Mouse (Mus musculus): ENCODE data around the gene Wdpcp. TPM values are rescaled to one million over a fixed set of nuclear protein-coding genes. Genes with fewer than 3 reads are reported as not detected.

The Wdpcp gene
- polyA plus RNA-seq, 2 experiments: 0.73 to 0.96 TPM

DNA sequence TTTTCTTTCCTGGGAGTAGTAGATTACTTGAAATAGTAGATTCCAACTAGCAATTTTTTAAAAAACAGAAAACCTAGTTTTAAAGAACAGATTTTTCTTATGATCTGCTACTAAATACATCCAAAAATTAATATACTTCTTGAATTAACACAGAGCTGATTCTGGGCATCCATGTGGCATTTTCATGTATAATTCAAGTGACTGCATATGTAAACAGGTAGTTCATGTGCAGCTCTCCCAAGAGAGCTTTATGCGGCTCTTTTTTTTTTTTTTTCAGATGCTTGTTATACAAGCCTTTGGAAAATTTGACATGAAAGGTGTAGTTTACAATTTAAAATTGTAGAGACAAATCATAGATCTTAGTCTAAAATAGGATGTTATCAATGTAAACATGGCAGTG, 142.0 kb downstream of the Wdpcp start:
- ATAC-seq (ENCODE audit: insufficient read depth) (no peak), DNase-seq (ENCODE audit: low read depth in 3 of 3, low spot score in 3 of 3) (no peak)
- TF ChIP-seq EP300 (IDR thresholded peaks at IDR 0.05; ENCODE audit: low read depth): no peak
- TF ChIP-seq CTCF (IDR thresholded peaks at IDR 0.05; ENCODE audit: low read depth): no peak
- WGBS (ENCODE audit: insufficient replicate concordance): 73% methylated on average over 1 of the region's 1 CpGs
- Histone ChIP-seq H3K4me2 (ENCODE audit: low read depth) (no peak overlapping the region), H3K9ac (replicated peaks) (no peak overlapping the region), H3K4me1 (replicated peaks; ENCODE audit: control insufficient read depth in 2 of 2, insufficient read depth in 2 of 2, low read length in 1 of 2) (no peaks in the 10 kb centered on the region), H3K4me3 (ENCODE audit: insufficient read depth in 1 of 2, low read depth in 2 of 2, low read length in 2 of 2) (no peak overlapping the region), H3K36me3 (replicated peaks; ENCODE audit: control insufficient read depth, insufficient read depth, low read depth) (no peaks in the 10 kb centered on the region), H3K27me3 (ENCODE audit: control insufficient read depth, insufficient read depth, low read length) (no peaks in the 10 kb centered on the region), H3K9me3 (ENCODE audit: control insufficient read depth, low read length) (no peaks in the 10 kb centered on the region), H3K27ac (no peak overlapping the region)

DNA sequence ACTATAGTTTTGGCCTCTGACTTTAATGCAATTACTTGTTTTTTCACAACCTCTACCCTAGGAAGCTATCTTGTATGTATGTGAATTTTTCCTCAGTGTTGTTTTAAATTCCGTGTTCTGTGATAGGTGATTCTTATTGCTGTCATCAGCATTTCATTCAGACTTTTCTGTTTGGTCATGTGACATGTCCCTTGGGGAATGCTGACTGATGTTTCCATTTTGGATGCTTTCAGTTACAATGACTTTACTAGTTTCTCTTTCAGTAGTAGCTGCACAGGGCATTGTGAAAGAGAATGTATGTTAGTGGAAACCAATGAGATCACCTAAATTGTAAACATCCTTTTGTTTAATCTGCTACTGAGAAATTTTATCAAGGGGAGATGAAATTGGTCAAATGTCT, 154.3 kb downstream of the Wdpcp start:
- Histone ChIP-seq H3K9ac (replicated peaks) (no peak overlapping the region), H3K27me3 (ENCODE audit: control insufficient read depth, insufficient read depth, low read length) (no peaks in the 10 kb centered on the region), H3K4me1 (replicated peaks; ENCODE audit: control insufficient read depth in 2 of 2, insufficient read depth in 2 of 2, low read length in 1 of 2) (no peaks in the 10 kb centered on the region), H3K36me3 (replicated peaks; ENCODE audit: control insufficient read depth, insufficient read depth, low read depth) (no peaks in the 10 kb centered on the region), H3K4me2 (ENCODE audit: low read depth) (no peak overlapping the region), H3K4me3 (ENCODE audit: insufficient read depth in 1 of 2, low read depth in 2 of 2, low read length in 2 of 2) (no peak overlapping the region), H3K9me3 (ENCODE audit: control insufficient read depth, low read length) (no peaks in the 10 kb centered on the region), H3K27ac (no peak overlapping the region)
- 59% methylated on average over 1 of the region's 1 CpGs for WGBS (ENCODE audit: insufficient replicate concordance)
- DNase-seq (ENCODE audit: low read depth in 3 of 3, low spot score in 3 of 3) (no peak), ATAC-seq (ENCODE audit: insufficient read depth) (no peak)
- TF ChIP-seq EP300 (IDR thresholded peaks at IDR 0.05; ENCODE audit: low read depth) (no peak), CTCF (IDR thresholded peaks at IDR 0.05; ENCODE audit: low read depth) (no peak)

DNA sequence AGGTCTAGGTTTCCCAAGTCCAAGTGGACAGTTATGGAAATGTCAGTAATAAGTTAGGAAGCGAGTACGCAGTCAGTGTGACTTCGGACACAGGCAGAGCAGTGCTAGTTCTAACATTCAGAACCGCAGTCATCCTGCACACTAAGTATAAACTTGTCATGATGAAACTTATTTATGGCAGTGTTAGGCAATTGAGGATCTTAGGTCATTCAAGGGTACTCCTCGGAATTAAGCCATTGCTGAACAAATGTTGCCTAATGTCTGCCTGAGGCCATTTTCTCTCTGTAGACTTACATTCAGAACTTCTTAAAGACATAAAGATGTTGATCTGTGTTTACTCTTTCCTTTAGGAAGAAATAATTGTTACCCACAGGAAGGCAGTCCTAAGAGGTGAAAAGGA, 157.0 kb downstream of the Wdpcp start:
- WGBS (ENCODE audit: insufficient replicate concordance): 70% methylated on average over 5 of the region's 5 CpGs
- DNase-seq (ENCODE audit: low read depth in 3 of 3, low spot score in 3 of 3): no peak
- no peak overlapping the region for H3K4me2 ChIP-seq (ENCODE audit: low read depth)
- TF ChIP-seq EP300 (IDR thresholded peaks at IDR 0.05; ENCODE audit: low read depth): no peak
- no peak for TF ChIP-seq CTCF (IDR thresholded peaks at IDR 0.05; ENCODE audit: low read depth)
- no peak overlapping the region for H3K9ac ChIP-seq (replicated peaks)
- H3K4me1 ChIP-seq (replicated peaks; ENCODE audit: control insufficient read depth in 2 of 2, insufficient read depth in 2 of 2, low read length in 1 of 2): no peaks in the 10 kb centered on the region
- no peak overlapping the region for H3K4me3 ChIP-seq (ENCODE audit: insufficient read depth in 1 of 2, low read depth in 2 of 2, low read length in 2 of 2)
- no peaks in the 10 kb centered on the region for H3K9me3 ChIP-seq (ENCODE audit: control insufficient read depth, low read length)
- ATAC-seq (ENCODE audit: insufficient read depth): no peak
- H3K27me3 ChIP-seq (ENCODE audit: control insufficient read depth, insufficient read depth, low read length): no peaks in the 10 kb centered on the region
- no peak overlapping the region for H3K27ac ChIP-seq
- H3K36me3 ChIP-seq (replicated peaks; ENCODE audit: control insufficient read depth, insufficient read depth, low read depth): no peaks in the 10 kb centered on the region

DNA sequence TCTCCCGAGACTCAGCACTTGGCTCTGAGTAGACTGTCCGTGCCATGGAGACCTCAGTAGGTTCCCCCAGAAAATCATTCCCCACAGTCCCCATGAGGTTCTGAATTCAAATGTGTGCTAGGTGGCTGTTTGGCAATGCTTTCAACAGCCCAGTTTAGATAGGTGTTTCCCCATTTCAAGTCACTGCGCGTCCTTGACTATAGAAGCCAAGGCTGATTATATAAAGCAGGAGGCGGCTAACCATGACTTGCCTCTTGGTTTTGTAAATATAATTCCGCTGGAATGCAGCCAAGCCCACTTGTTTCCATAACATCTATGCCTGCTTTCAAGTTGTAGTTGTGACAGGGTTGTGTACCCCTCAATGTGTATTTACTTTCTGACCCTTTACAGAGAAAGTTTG, 157.9 kb downstream of the Wdpcp start:
- Histone ChIP-seq H3K27ac (no peak overlapping the region), H3K4me3 (ENCODE audit: insufficient read depth in 1 of 2, low read depth in 2 of 2, low read length in 2 of 2) (no peak overlapping the region), H3K36me3 (replicated peaks; ENCODE audit: control insufficient read depth, insufficient read depth, low read depth) (no peaks in the 10 kb centered on the region), H3K4me1 (replicated peaks; ENCODE audit: control insufficient read depth in 2 of 2, insufficient read depth in 2 of 2, low read length in 1 of 2) (no peaks in the 10 kb centered on the region), H3K9ac (replicated peaks) (no peak overlapping the region), H3K27me3 (ENCODE audit: control insufficient read depth, insufficient read depth, low read length) (no peaks in the 10 kb centered on the region), H3K4me2 (ENCODE audit: low read depth) (no peak overlapping the region), H3K9me3 (ENCODE audit: control insufficient read depth, low read length) (no peaks in the 10 kb centered on the region)
- 74% methylated on average over 6 of the region's 6 CpGs for WGBS (ENCODE audit: insufficient replicate concordance)
- DNase-seq (ENCODE audit: low read depth in 3 of 3, low spot score in 3 of 3): no peak
- no peak for TF ChIP-seq CTCF (IDR thresholded peaks at IDR 0.05; ENCODE audit: low read depth)
- no peak for TF ChIP-seq EP300 (IDR thresholded peaks at IDR 0.05; ENCODE audit: low read depth)
- ATAC-seq (ENCODE audit: insufficient read depth): no peak

DNA sequence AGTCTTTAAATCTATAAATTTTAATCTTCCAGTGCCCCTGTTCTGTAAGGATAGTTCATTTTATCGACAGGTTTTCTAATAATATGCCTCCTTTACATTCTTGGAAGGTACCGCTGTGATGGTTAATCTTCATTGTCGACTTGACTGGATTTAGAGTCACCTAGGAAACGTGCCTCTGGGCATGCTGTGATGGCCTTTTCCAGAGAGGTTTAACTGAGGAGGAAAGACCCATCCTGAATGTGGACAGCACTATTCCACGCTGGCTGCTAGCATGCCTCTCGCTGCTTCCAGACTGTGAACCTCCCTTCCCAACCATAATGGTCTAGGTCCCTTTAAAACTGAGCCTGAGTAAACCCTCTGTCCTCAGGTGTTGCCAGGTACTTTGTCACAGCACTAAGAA, 163.2 kb downstream of the Wdpcp start:
- no peak for TF ChIP-seq CTCF (IDR thresholded peaks at IDR 0.05; ENCODE audit: low read depth)
- TF ChIP-seq EP300 (IDR thresholded peaks at IDR 0.05; ENCODE audit: low read depth): no peak
- ATAC-seq (ENCODE audit: insufficient read depth): no peak

More for the DNA sequence above, 163.2 kb downstream of the Wdpcp start:
- H3K9me3 ChIP-seq (ENCODE audit: control insufficient read depth, low read length): no peaks in the 10 kb centered on the region
- no peak overlapping the region for H3K4me3 ChIP-seq (ENCODE audit: insufficient read depth in 1 of 2, low read depth in 2 of 2, low read length in 2 of 2)
- H3K9ac ChIP-seq (replicated peaks): no peak overlapping the region
- no peaks in the 10 kb centered on the region for H3K27me3 ChIP-seq (ENCODE audit: control insufficient read depth, insufficient read depth, low read length)
- no peak overlapping the region for H3K27ac ChIP-seq
- no peaks in the 10 kb centered on the region for H3K4me1 ChIP-seq (replicated peaks; ENCODE audit: control insufficient read depth in 2 of 2, insufficient read depth in 2 of 2, low read length in 1 of 2)
- DNase-seq (ENCODE audit: low read depth in 3 of 3, low spot score in 3 of 3): no peak
- H3K36me3 ChIP-seq (replicated peaks; ENCODE audit: control insufficient read depth, insufficient read depth, low read depth): no peaks in the 10 kb centered on the region
- no peak overlapping the region for H3K4me2 ChIP-seq (ENCODE audit: low read depth)
- 60% methylated on average over 6 of the region's 6 CpGs for WGBS (ENCODE audit: insufficient replicate concordance)
